Mouse (Mus musculus) hindbrain, embryonic 11.5 days (tissue): ENCODE measurements around the gene Leap2. TPM values are rescaled to one million over a fixed set of nuclear protein-coding genes. Genes with fewer than 3 reads are reported as not detected.

Source experiments
- ATAC-seq: fragments of 200-750 bp; cut with Nextera tagmentation; 2 replicates; pipeline ENCODE4 v1.8.0; 2017; ENCODE audit warnings: mild to moderate bottlenecking, moderate TSS enrichment, moderate library complexity; ENCODE audit not compliant: low FRiP score
- DNase-seq: peaks from one replicate; pipeline ENCODE4 v3.0.0-alpha.2; 2015; ENCODE audit warnings: low spot score
- H3K27ac ChIP-seq: fragments of 300-500 bp; sonication (generic); 2 replicates; pipeline ENCODE4 v1.5.1; 2014; ENCODE audit warnings: mild to moderate bottlenecking, low read depth, low read length
- H3K27me3 ChIP-seq: fragments of 300-500 bp; sonication (generic); 2 replicates; pipeline ENCODE4 v1.6.1; 2014; ENCODE audit warnings: mild to moderate bottlenecking, low read length, moderate library complexity, mixed read lengths; ENCODE audit not compliant: control insufficient read depth, insufficient read depth
- H3K36me3 ChIP-seq: fragments of 300-500 bp; sonication (generic); 2 replicates; pipeline ENCODE4 v1.6.1; 2014; ENCODE audit warnings: mild to moderate bottlenecking, low read length, moderate library complexity, mixed read lengths; ENCODE audit not compliant: control insufficient read depth, insufficient read depth
- H3K4me1 ChIP-seq: fragments of 300-500 bp; sonication (generic); replicated peaks from 2 replicates; pipeline ENCODE4 v1.6.1; 2014; ENCODE audit warnings: low read length, mixed read lengths; ENCODE audit not compliant: control insufficient read depth, insufficient read depth
- H3K4me2 ChIP-seq: fragments of 300-500 bp; sonication (generic); replicated peaks from 2 replicates; pipeline ENCODE4 v1.6.1; 2014; ENCODE audit warnings: mild to moderate bottlenecking, low read depth, low read length
- H3K4me3 ChIP-seq: fragments of 300-500 bp; sonication (generic); 2 replicates; pipeline ENCODE4 v1.5.1; 2014; ENCODE audit warnings: low read depth, low read length
- H3K9ac ChIP-seq: fragments of 300-500 bp; sonication (generic); 2 replicates; pipeline ENCODE4 v1.6.1; 2014; ENCODE audit warnings: low read depth, low read length
- H3K9me3 ChIP-seq: fragments of 300-500 bp; sonication (generic); 2 replicates; pipeline ENCODE4 v1.6.1; 2016; ENCODE audit warnings: low read length; ENCODE audit not compliant: control insufficient read depth
- WGBS: fragments of 180-500 bp; shearing (Covaris S2); extraction: QIAGEN DNeasy Blood & Tissue Kit; methylation state at CpG from one replicate; pipeline ENCODE4 v1.1.7; 2014; 5-methylcytosine and 5-hydroxymethylcytosine counted together
- polyA plus RNA-seq: library from polyadenylated mRNA; unstranded; fragments of >200 nt; fragmentation: Nextera tagmentation; extraction: Ambion mirVana; gene quantifications from 2 replicates; pipeline ENCODE4 v1.2.1, GENCODE M21; 2014

Leap2 gene
- polyA plus RNA-seq, 1 experiment from 2014 or later = 0.48 TPM

DNA sequence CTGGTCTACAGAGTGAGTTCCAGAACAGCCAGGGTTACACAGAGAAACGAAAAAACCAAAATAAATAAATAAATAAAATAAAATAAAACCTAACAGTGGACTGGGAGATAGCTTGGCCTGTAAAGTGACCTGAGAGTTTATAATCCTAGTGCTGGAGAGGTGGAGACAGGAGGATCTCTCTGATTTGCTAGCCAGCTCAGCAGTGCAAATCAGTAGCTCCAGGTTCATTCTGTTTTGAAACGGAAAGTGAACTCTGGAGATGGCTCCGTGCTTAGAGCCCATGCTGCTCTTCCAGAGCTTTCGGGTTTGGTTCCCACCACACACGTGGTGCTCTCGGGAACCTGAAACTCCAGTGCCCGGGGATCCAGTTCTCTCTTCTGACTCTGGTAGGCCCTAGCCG, 25.0 kb upstream of the Leap2 start:
- H3K4me1 ChIP-seq = no peaks in the 10 kb centered on the region
- H3K9ac ChIP-seq = no peak overlapping the region
- H3K27me3 ChIP-seq = no peaks in the 10 kb centered on the region
- H3K36me3 ChIP-seq = no peaks in the 10 kb centered on the region
- ATAC-seq (no peak), DNase-seq (no peak)
- H3K9me3 ChIP-seq = no peaks in the 10 kb centered on the region
- no peak overlapping the region for H3K27ac ChIP-seq
- no peak overlapping the region for H3K4me2 ChIP-seq
- WGBS = 89% methylated on average over 8 of the region's 8 CpGs
- H3K4me3 ChIP-seq = no peak overlapping the region

DNA sequence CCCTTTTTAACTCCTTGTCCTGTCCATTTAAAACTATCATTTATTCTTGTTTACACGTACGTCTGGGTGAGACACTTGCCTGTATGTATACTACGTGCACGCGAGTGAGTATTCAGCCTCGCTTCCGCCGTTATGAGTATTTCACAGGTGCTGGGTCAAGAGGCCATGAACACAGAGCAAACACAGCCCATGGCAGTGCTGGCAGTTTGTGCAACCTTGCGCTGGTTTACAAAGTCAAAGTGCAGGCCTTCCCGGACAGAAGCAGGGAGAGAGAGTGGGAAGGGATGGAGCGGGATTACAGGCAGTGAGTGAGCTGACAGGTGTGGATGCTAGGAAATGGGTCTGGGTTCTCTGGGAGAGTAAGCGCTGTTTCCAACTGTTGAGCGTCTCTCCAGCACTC, 23.2 kb upstream of the Leap2 start:
- H3K4me1 ChIP-seq = no peaks in the 10 kb centered on the region
- ATAC-seq (no peak), DNase-seq (no peak)
- 89% methylated on average over 13 of the region's 13 CpGs for whole genome bisulfite sequencing
- no peaks in the 10 kb centered on the region for H3K36me3 ChIP-seq
- H3K27me3 ChIP-seq = no peaks in the 10 kb centered on the region
- no peak overlapping the region for H3K4me3 ChIP-seq
- no peaks in the 10 kb centered on the region for H3K9me3 ChIP-seq
- H3K4me2 ChIP-seq = no peak overlapping the region
- no peak overlapping the region for H3K27ac ChIP-seq
- no peak overlapping the region for H3K9ac ChIP-seq

DNA sequence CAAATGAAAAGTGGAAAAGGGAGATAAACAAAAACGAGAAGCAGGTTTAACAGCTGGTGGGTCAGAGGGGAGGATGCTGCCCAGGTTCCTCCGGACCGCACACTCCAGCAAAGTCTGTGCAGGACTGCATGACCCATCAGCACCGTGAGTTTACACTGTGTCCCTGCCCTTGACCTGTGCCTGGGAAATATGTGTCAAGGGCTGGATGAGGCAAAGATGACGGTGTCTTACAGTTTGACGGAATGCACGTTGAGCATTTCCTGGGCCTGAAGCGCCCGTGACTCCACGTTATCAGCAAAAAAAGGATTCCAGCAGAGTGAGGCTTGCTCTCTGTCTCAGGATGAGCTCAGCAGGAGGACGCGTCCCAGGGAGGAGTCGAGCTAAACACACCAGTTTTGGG, 22.6 kb upstream of the Leap2 start:
- H3K36me3 ChIP-seq = no peaks in the 10 kb centered on the region
- H3K9me3 ChIP-seq = no peaks in the 10 kb centered on the region
- H3K4me1 ChIP-seq = no peaks in the 10 kb centered on the region
- no peaks in the 10 kb centered on the region for H3K27me3 ChIP-seq
- H3K27ac ChIP-seq = no peak overlapping the region
- no peak overlapping the region for H3K4me3 ChIP-seq
- no peak overlapping the region for H3K9ac ChIP-seq
- DNase-seq = no peak
- WGBS = 65% methylated on average over 13 of the region's 13 CpGs
- no peak for ATAC-seq
- H3K4me2 ChIP-seq = no peak overlapping the region

DNA sequence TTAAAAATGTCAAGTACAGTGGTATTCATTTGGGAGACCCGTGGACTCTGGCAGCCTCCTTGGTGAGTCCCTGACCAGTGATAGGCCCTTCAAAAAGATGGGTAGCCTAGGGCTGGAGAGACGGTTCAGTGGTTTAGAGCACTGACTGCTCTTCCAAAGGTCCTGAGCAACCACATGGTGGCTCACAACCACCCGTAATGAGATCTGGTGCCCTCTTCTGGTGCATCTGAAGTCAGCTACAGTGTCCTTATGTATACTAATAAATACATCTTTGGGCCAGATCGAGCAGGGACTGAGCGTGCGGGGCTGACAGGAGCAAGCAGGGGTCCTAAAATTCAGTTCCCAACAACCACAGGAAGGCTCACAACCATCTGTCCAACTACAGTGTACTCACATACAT, 20.9 kb upstream of the Leap2 start:
- Histone ChIP-seq H3K9me3 (no peaks in the 10 kb centered on the region), H3K4me1 (no peaks in the 10 kb centered on the region), H3K4me3 (no peak overlapping the region), H3K4me2 (no peak overlapping the region), H3K36me3 (no peaks in the 10 kb centered on the region), H3K27ac (no peak overlapping the region), H3K27me3 (no peaks in the 10 kb centered on the region), H3K9ac (no peak overlapping the region)
- DNase-seq (no peak), ATAC-seq (no peak)
- 43% methylated on average over 6 of the region's 6 CpGs for WGBS

DNA sequence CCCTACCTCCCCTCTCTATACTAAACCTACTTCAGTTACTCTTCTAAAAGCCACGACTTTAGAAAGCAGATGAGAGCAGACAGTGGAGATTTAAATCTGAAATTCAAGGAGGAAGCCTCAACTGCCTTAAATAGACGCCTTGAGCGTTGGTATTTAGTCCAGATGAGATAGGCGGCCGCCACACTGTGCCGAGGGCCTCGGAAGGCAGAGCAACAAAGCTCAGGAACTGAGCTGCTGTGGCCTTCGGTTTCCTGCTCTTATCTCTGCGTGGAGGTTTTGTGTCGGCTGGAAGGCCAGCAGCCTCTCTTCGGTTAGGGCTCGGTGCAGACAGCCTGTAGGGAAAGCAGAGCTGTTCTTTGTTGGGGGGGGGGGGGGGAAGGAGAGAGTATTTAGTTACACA, 19.0 kb upstream of the Leap2 start:
- Histone ChIP-seq H3K4me1 (no peaks in the 10 kb centered on the region), H3K27ac (0 out of 2 replicates have a peak overlapping the region, but pooled peaks have one; percentile 10), H3K4me3 (no peak overlapping the region), H3K9me3 (no peaks in the 10 kb centered on the region), H3K36me3 (no peaks in the 10 kb centered on the region), H3K9ac (no peak overlapping the region), H3K27me3 (no peaks in the 10 kb centered on the region), H3K4me2 (no peak overlapping the region)
- ATAC-seq (no peak), DNase-seq (no peak)
- WGBS = 57% methylated on average over 12 of the region's 12 CpGs

DNA sequence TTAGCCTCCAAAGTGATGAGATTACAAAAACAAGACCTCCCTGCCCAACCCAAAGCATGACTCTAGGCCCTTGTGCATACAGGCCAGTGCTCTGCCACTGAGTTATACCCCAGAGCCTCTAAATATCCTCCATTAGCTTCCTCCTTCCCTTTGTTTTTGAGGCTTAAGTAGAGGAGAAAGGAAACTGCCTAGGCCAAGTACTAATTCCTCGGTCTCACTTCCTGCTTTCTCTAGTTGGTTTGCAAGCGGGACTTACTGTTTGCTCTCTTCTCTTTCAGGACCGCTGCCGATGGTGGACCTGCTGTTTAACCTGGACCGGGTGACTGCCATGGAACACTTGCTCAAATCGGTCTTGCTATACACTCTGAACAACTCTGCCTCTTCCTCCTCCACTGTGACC, 13.4 kb upstream of the Leap2 start:
- H3K9me3 ChIP-seq = no peaks in the 10 kb centered on the region
- H3K4me2 ChIP-seq = no peak overlapping the region
- DNase-seq = no peak
- no peak overlapping the region for H3K9ac ChIP-seq
- H3K4me3 ChIP-seq = no peak overlapping the region
- 89% methylated on average over 6 of the region's 6 CpGs for WGBS
- ATAC-seq = no peak
- H3K4me1 ChIP-seq = no peaks in the 10 kb centered on the region
- no peaks in the 10 kb centered on the region for H3K36me3 ChIP-seq
- H3K27me3 ChIP-seq = no peaks in the 10 kb centered on the region
- no peak overlapping the region for H3K27ac ChIP-seq

DNA sequence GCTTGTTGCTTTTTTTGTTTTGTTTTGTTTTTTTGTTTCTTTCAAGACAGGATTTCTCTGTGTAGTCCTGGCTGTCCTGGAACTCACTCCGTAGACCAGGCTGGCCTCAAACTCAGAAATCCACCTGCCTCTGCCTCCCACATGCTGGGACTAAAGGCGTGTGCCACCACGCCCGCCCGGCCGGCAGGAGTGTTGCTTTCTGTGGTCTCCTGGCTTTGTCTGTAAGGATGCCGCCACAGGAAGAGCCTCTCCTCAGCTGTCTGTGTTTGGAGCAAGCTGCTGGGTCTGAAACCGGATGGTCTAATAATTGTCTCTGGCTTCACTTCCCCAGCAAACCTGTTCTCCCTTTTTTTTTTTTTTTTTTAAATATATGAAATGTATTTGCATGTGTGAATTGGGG, 12.5 kb upstream of the Leap2 start:
- 80% methylated on average over 8 of the region's 8 CpGs for WGBS
- Histone ChIP-seq H3K27me3 (no peaks in the 10 kb centered on the region), H3K27ac (no peak overlapping the region)

DNA sequence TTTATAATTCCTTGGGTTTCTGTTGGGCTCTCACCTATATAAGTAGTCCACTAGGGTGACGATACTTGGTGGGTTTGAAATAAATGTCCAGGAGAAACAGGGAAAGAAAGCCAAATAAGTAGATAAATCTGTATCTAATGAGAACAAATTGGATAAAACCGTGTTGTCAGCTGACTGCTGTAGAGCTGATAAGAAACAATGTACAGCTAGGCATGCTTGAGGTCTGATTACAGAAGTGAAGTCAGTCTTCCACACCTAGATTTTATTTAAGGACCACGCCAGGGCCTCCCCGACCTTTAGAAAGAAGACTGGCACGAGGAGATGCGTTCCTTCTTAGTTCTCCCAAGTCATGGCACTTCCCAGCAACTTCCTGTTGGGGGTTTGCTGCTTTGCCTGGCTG, 10.1 kb upstream of the Leap2 start:
- 0 out of 2 replicates have a peak, but pooled peaks cover 4% of the 10 kb centered on the region for H3K36me3 ChIP-seq
- no peak overlapping the region for H3K4me3 ChIP-seq
- DNase-seq (no peak), ATAC-seq (no peak)
- no peaks in the 10 kb centered on the region for H3K27me3 ChIP-seq
- WGBS = 65% methylated on average over 6 of the region's 6 CpGs
- no peak overlapping the region for H3K27ac ChIP-seq
- no peak overlapping the region for H3K9ac ChIP-seq
- no peaks in the 10 kb centered on the region for H3K9me3 ChIP-seq
- no peak overlapping the region for H3K4me2 ChIP-seq
- no peaks in the 10 kb centered on the region for H3K4me1 ChIP-seq

More for the DNA sequence above, 12.5 kb upstream of the Leap2 start:
- Histone ChIP-seq H3K4me3 (no peak overlapping the region), H3K4me2 (no peak overlapping the region), H3K9me3 (no peaks in the 10 kb centered on the region), H3K36me3 (no peaks in the 10 kb centered on the region), H3K4me1 (no peaks in the 10 kb centered on the region), H3K9ac (no peak overlapping the region)
- no peak for DNase-seq
- ATAC-seq = no peak

DNA sequence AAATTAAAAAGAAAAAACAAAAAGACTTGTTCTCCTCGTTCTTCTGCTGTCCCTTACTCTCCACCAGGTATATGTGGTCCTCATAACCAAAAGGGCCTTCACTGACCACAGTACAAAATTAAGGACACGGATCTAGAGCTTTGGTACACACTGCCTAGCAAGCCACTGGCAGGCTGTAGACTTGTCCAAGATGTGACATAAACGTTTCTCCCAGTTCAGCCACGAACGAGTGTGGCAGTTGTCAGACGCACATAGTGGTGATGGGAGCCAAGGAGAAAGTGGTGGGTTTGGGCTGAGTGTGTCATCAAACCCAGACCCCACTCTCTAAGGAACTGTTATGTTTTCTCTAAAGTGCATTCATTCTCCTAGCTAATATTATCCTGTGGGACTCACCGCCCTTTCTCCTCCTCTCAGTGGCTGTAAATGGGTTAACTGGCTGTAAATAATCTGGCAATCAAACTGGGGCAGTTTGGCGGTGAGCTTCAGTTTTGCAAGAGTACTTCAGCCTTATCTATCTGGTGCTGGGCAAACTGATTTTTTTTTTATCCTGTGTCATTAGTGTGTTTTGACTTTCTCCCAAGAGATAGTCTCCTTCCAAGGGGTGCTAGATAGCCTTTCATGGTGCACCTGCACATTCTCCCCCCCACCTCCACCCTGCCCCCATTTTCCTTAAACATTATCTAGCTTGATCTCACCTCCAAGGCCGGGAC, 8.5 kb upstream of the Leap2 start:
- Histone ChIP-seq H3K36me3 (0 out of 2 replicates have a peak, but pooled peaks cover 4% of the 10 kb centered on the region), H3K4me2 (peak overlapping the region; percentile 51), H3K4me1 (no peaks in the 10 kb centered on the region), H3K27me3 (no peaks in the 10 kb centered on the region), H3K4me3 (peak overlapping the region; percentile 96), H3K27ac (no peak overlapping the region; the same call in 1 of the 2 replicates), H3K9me3 (no peaks in the 10 kb centered on the region), H3K9ac (peak overlapping the region; percentile 28)
- DNase-seq = no peak
- no peak for ATAC-seq
- 24% methylated on average over 9 of the region's 9 CpGs for WGBS
